Mouse (Mus musculus) kidney, adult 9 months (tissue): ENCODE results near the gene Minar1.

Experiments
- DNase-seq: peaks from one replicate; pipeline ENCODE4 v3.0.0; 2022

Gene Minar1

GRCm38 (mm10) chr9:89623006-89623760, at the start of gene Minar1:
Minar1 (minus strand) TSS chr9:89623125.
- DNase-seq: peak; percentile 19

- no peak for DNase-seq
These were observed 47.0 kb upstream of the Minar1 start for GRCm38 (mm10) chr9:89669878-89670277.

GRCm38 (mm10) chr9:89667306-89667942, 44.5 kb upstream of the Minar1 start:
- no peak for DNase-seq

GRCm38 (mm10) chr9:89650913-89651312, 28.0 kb upstream of the Minar1 start:
- DNase-seq: no peak

- no peak for DNase-seq
These were observed 14.5 kb upstream of the Minar1 start for GRCm38 (mm10) chr9:89637453-89637852.

- no peak for DNase-seq
These were observed 474 bp downstream of the Minar1 start for GRCm38 (mm10) chr9:89622296-89623005.

GRCm38 (mm10) chr9:89621750-89622149, 1.2 kb downstream of the Minar1 start:
- DNase-seq: no peak

GRCm38 (mm10) chr9:89620347-89620746, 2.6 kb downstream of the Minar1 start:
- DNase-seq: no peak

- no peak for DNase-seq
These were observed 6.0 kb downstream of the Minar1 start for GRCm38 (mm10) chr9:89616946-89617345.

- DNase-seq: no peak
These were observed 12.3 kb downstream of the Minar1 start for GRCm38 (mm10) chr9:89610592-89610991.

GRCm38 (mm10) chr9:89607321-89607720, 15.6 kb downstream of the Minar1 start:
- peak; percentile 25 for DNase-seq

GRCm38 (mm10) chr9:89606256-89606655, 16.7 kb downstream of the Minar1 start:
- peak; percentile 57 for DNase-seq

GRCm38 (mm10) chr9:89601891-89602290, 21.0 kb downstream of the Minar1 start:
- DNase-seq: no peak

GRCm38 (mm10) chr9:89600677-89601076, 22.2 kb downstream of the Minar1 start:
- DNase-seq: no peak

GRCm38 (mm10) chr9:89597071-89597470, 25.9 kb downstream of the Minar1 start:
- no peak for DNase-seq

- no peak for DNase-seq
These were observed 26.5 kb downstream of the Minar1 start for GRCm38 (mm10) chr9:89596392-89596791.

- DNase-seq: peak; percentile 6
These were observed 30.5 kb downstream of the Minar1 start for GRCm38 (mm10) chr9:89592391-89592790.

- DNase-seq: no peak
These were observed 44.5 kb downstream of the Minar1 start for GRCm38 (mm10) chr9:89578422-89578821.

- no peak for DNase-seq
These were observed 70.3 kb downstream of the Minar1 start for GRCm38 (mm10) chr9:89552663-89553062.
